Mouse (Mus musculus) midbrain, postnatal 0 days (tissue): ENCODE data around the gene Bdp1. TPM values are rescaled to one million over a fixed set of nuclear protein-coding genes. Genes with fewer than 3 reads are reported as not detected.
"Not testable (repeated sequence)": the region's sequence is repeated elsewhere in the genome, so short reads cannot be mapped to it uniquely, and the experiment has no call there.

Experiments
- ATAC-seq: fragments of 200-750 bp; cut with Nextera tagmentation; 2 replicates; pipeline ENCODE4 v1.8.0; 2017; ENCODE audit warnings: moderate number of reproducible peaks, mild to moderate bottlenecking, moderate TSS enrichment, moderate library complexity; ENCODE audit not compliant: low FRiP score
- DNase-seq: peaks from one replicate; pipeline ENCODE4 v3.0.0-alpha.2; 2015; ENCODE audit warnings: low spot score
- H3K27ac ChIP-seq: fragments of 300-500 bp; sonication (generic); 2 replicates; pipeline ENCODE4 v1.5.1; 2014; ENCODE audit warnings: low read depth, mild to moderate bottlenecking, low read length, mixed read lengths
- H3K27me3 ChIP-seq: fragments of 300-500 bp; sonication (generic); 2 replicates; pipeline ENCODE4 v1.6.1; 2014; ENCODE audit warnings: low read length, control low read depth, mixed read lengths; ENCODE audit not compliant: insufficient read depth
- H3K36me3 ChIP-seq: fragments of 300-500 bp; sonication (generic); 2 replicates; pipeline ENCODE4 v1.6.1; 2014; ENCODE audit warnings: low read length, control low read depth, mixed read lengths; ENCODE audit not compliant: insufficient read depth
- H3K4me1 ChIP-seq: fragments of 300-500 bp; sonication (generic); 2 replicates; pipeline ENCODE4 v1.6.1; 2014; ENCODE audit warnings: mild to moderate bottlenecking, control low read depth, antibody characterized with exemption, low read length, mixed read lengths; ENCODE audit not compliant: insufficient read depth
- H3K4me2 ChIP-seq: fragments of 300-500 bp; sonication (generic); 2 replicates; pipeline ENCODE4 v1.6.1; 2014; ENCODE audit warnings: low read depth, mild to moderate bottlenecking, low read length, mixed read lengths; ENCODE audit not compliant: poor library complexity, severe bottlenecking
- H3K4me3 ChIP-seq: fragments of 300-500 bp; sonication (generic); 2 replicates; pipeline ENCODE4 v1.5.1; 2014; ENCODE audit warnings: low read depth, mild to moderate bottlenecking, low read length, moderate library complexity
- H3K9ac ChIP-seq: fragments of 300-500 bp; sonication (generic); replicated peaks from 2 replicates; pipeline ENCODE4 v1.6.1; 2014; ENCODE audit warnings: mild to moderate bottlenecking, low read length, moderate library complexity, mixed read lengths; ENCODE audit not compliant: poor library complexity, severe bottlenecking
- H3K9me3 ChIP-seq: fragments of 300-500 bp; sonication (generic); 2 replicates; pipeline ENCODE4 v1.6.1; 2016; ENCODE audit warnings: low read length, control low read depth
- CTCF ChIP-seq: IDR thresholded peaks from 2 replicates; pipeline ENCODE4 v1.5.1; 2016; ENCODE audit warnings: antibody characterized with exemption, mild to moderate bottlenecking
- WGBS: fragments of 180-500 bp; shearing (Covaris S2); extraction: QIAGEN DNeasy Blood & Tissue Kit; methylation state at CpG from one replicate; pipeline ENCODE4 v1.1.7; 2014; 5-methylcytosine and 5-hydroxymethylcytosine counted together
- polyA plus RNA-seq: library from polyadenylated mRNA; unstranded; fragments of >200 nt; fragmentation: Nextera tagmentation; extraction: Ambion mirVana; gene quantifications from 2 replicates; pipeline ENCODE4 v1.2.1, GENCODE M21; 2015
- total RNA-seq: library from RNA; depleted of rRNA; stranded (reverse); fragments of >200 nt; gene quantifications from 2 replicates; pipeline ENCODE4 v1.2.3, GENCODE M21; 2014

Bdp1 gene
- total and polyA plus RNA-seq, 2 experiments from 2014 or later, result 18.9 to 23.0 TPM

DNA sequence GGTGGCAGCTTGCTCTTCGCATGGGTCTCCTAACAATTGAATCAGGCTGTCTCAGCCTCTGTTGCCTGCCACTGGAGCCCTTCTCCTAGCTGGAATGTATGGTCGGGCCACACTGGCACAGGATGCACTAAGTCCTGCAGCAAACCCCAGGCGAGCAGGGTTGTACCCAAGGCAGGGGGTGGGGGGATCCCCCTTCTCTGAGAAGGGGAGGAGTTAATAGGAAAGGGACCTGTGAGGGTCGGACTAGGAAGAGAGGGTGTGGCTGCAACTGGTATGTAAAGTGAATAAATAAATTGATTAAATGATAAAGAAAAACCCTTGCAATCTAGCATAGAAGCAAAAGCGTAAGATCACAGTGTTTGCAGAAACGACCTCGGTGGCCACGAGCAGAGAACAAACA, 32.4 kb downstream of the Bdp1 start:
- H3K27me3 ChIP-seq, result no peaks in the 10 kb centered on the region
- no peak overlapping the region for H3K9ac ChIP-seq
- 87% methylated on average over 8 of the region's 8 CpGs for WGBS
- DNase-seq (no peak), ATAC-seq (no peak)
- no peaks in the 10 kb centered on the region for H3K4me1 ChIP-seq
- no peak overlapping the region for H3K4me3 ChIP-seq
- no peak overlapping the region for H3K27ac ChIP-seq
- TF ChIP-seq CTCF, result no peak
- H3K4me2 ChIP-seq, result no peak overlapping the region
- no peaks in the 10 kb centered on the region for H3K9me3 ChIP-seq
- peaks cover 49% of the 10 kb centered on the region for H3K36me3 ChIP-seq

DNA sequence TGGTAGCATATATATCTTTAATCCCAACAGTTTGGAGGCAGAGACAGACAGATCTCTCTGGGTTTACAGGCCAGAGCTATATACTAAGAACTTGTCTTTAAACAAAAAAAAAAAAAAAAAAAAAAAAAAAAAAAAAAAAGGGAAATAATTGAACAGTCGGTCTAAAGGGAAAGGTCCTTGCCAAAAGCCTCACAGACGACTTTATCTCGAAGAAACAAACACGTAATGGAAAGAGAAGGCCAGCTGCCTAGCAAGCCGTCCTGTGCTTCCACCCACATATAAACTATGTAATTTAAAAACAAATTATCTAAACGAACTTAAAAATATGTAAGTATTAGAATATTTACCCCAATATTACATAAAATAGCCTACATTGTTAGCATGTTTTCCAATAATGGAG, 36.0 kb downstream of the Bdp1 start:
- no peak overlapping the region for H3K27ac ChIP-seq
- DNase-seq (no peak), ATAC-seq (no peak)
- no peak for TF ChIP-seq CTCF
- no peak overlapping the region for H3K9ac ChIP-seq
- no peaks in the 10 kb centered on the region for H3K9me3 ChIP-seq
- WGBS, result 89% methylated on average over 6 of the region's 6 CpGs
- no peaks in the 10 kb centered on the region for H3K4me1 ChIP-seq
- no peak overlapping the region for H3K4me3 ChIP-seq
- no peak overlapping the region for H3K4me2 ChIP-seq
- peaks cover 49% of the 10 kb centered on the region for H3K36me3 ChIP-seq
- H3K27me3 ChIP-seq, result no peaks in the 10 kb centered on the region

DNA sequence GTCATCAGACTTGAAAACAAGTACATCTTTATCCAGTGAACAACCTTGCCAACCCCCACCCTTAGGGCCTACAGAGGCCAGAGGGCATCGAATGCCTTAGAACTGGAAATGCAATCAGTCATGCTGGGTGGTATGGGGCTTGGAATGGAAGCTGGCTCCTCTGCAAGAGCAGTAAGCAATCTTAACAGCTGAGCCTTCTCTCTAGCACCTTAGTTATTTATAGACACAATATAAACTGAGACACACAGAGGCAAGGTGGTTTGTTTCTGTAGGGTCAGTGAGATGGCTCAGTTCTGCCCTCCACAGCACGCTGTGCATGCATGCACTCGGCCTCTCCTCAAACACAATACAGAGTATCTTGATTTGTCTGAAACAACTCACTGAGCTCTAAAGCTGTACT, 39.9 kb downstream of the Bdp1 start:
- DNase-seq, result no peak
- Histone ChIP-seq H3K4me3 (no peak overlapping the region), H3K4me1 (no peaks in the 10 kb centered on the region), H3K4me2 (no peak overlapping the region), H3K9ac (no peak overlapping the region), H3K36me3 (peaks cover 56% of the 10 kb centered on the region), H3K27ac (no peak overlapping the region), H3K9me3 (no peaks in the 10 kb centered on the region), H3K27me3 (no peaks in the 10 kb centered on the region)
- 96% methylated on average over 3 of the region's 3 CpGs for WGBS
- no peak for TF ChIP-seq CTCF
- no peak for ATAC-seq

DNA sequence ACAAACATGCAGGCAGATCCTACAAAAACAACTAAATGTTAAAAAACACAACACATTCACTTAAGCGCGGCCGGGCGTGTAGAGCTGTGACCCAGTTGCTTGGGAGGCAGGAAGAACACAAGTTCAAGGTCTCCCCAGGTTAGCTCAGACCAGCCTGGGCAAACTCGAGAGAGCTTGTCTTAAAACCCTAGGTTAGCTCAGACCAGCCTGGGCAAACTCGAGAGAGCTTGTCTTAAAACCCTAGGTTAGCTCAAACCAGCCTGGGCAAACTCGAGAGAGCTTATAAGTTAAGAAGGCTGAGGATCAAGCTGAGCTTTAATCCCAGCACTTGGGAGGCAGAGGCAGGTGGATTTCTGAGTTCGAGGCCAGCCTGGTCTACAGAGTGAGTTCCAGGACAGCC, 46.1 kb downstream of the Bdp1 start:
- H3K27me3 ChIP-seq, H3K4me3 ChIP-seq, H3K9ac ChIP-seq, H3K27ac ChIP-seq, H3K4me2 ChIP-seq, ATAC-seq, H3K9me3 ChIP-seq, DNase-seq, H3K4me1 ChIP-seq: not testable (repeated sequence)
- peaks cover 63% of the 10 kb centered on the region for H3K36me3 ChIP-seq
- 98% methylated on average over 8 of the region's 8 CpGs for WGBS

DNA sequence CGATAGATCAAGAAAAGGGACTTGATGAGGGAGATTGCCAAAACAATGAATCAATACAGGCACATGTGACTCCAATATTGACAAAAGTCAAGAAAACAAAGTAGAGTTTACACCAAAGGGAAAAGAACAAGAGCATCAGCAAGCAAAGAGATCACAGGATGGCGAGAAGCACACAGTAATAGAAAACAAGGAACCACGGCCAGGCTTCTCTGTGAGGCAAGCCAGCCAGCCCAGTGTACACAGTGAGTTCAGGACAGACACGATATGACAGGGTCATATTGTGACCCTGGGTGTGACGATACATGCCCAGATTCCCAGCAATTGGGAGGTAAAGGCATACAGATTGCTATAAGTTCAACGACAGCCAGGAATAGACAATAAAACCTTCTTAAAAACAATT, 77.9 kb downstream of the Bdp1 start:
- no peak for ATAC-seq
- Histone ChIP-seq H3K9me3 (no peaks in the 10 kb centered on the region), H3K4me3 (no peak overlapping the region), H3K4me2 (no peak overlapping the region), H3K9ac (no peak overlapping the region), H3K36me3 (peaks cover 45% of the 10 kb centered on the region), H3K4me1 (no peaks in the 10 kb centered on the region), H3K27me3 (no peaks in the 10 kb centered on the region), H3K27ac (no peak overlapping the region)
- TF ChIP-seq CTCF, result no peak
- WGBS, result 92% methylated on average over 6 of the region's 6 CpGs
- no peak for DNase-seq

DNA sequence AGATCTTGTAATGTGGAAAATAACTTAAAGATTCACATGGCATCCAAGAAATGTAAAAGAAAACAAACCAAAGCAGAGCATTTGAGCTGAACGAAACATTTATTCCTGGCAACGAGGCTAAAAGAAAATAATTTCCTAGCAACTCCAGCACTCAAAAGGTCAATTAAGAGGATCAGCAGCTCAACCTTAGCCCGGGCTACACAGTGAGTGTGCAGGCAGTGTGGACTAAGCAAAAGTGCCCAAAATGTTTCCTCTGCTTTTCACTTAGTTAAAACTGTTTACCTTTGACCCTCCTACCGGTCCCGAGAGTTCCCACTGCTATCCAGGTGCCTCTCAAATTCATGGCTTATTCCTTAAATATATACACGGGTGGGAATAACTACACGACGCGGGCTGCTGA, 87.0 kb downstream of the Bdp1 start:
- 92% methylated on average over 9 of the region's 9 CpGs for WGBS
- DNase-seq (no peak), ATAC-seq (no peak)
- Histone ChIP-seq H3K4me3 (no peak overlapping the region), H3K9me3 (no peaks in the 10 kb centered on the region), H3K4me2 (no peak overlapping the region), H3K9ac (no peak overlapping the region), H3K27me3 (no peaks in the 10 kb centered on the region), H3K4me1 (peaks cover 5% of the 10 kb centered on the region; the same call in 1 of the 2 replicates), H3K36me3 (peaks cover 10% of the 10 kb centered on the region), H3K27ac (no peak overlapping the region)
- TF ChIP-seq CTCF, result no peak
